Mouse (Mus musculus) left cerebral cortex, adult 2 months (tissue): ENCODE measurements around the gene Fam53b. TPM values are rescaled to one million over a fixed set of nuclear protein-coding genes. Genes with fewer than 3 reads are reported as not detected.
A peak's percentile ranks its signal among the peaks of the same experiment; 100 is the strongest.
"Not testable (repeated sequence)": the region's sequence is repeated elsewhere in the genome, so short reads cannot be mapped to it uniquely, and the experiment has no call there.

Experiments used
- DNase-seq, 2 experiments: peaks; one replicate each; pipeline ENCODE4 v3.0.0; 2021 to 2022; ENCODE audit warnings: low spot score in 2 of 2, mixed read lengths in 1 of 2; ENCODE audit errors: extremely low spot score in 1 of 2
- H3K27ac ChIP-seq: fragments of 200-600 bp; 2 replicates; pipeline ENCODE4 v1.8.1; 2022
- H3K4me3 ChIP-seq: fragments of 200-600 bp; 2 replicates; pipeline ENCODE4 v1.8.1; 2022
- CTCF ChIP-seq: fragments of 200-600 bp; IDR thresholded peaks from 2 replicates; pipeline ENCODE4 v1.8.1; 2022; ENCODE audit warnings: antibody characterized with exemption, mild to moderate bottlenecking, moderate library complexity
- intact Hi-C: fragments of 180-260 bp; cut with DNase I; formaldehyde crosslinking; loops from one replicate; pipeline ENCODE4 v1.15.1; 2025
- total RNA-seq, 2 experiments: library from RNA; stranded (reverse); gene quantifications; 2 replicates each; pipeline ENCODE4 v1.2.3; 2021

Fam53b gene
- total RNA-seq, 2 experiments from 2014 or later: 57.1 to 75.2 TPM

DNA sequence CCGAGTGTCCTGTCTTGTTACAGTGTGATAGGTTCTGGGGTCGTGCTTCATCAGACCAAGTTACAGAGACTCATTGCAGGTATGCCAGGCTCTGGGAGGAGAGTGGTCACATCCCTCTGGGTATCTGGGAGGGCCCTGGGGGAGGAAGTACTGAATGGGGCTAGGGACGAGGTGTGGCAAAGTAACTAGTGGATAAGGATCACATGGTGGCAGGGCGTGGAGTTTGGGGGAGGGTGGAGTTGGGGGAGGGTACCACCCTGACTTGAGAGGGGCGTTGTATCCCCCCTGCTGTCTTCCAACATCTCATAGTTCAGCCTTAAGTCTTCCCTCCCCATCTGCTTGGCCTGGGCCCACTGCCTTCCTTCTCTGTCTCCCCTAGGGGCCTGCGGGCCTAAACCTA, 134.1 kb downstream of the Fam53b start:
- intact Hi-C loops: no loop called here

DNA sequence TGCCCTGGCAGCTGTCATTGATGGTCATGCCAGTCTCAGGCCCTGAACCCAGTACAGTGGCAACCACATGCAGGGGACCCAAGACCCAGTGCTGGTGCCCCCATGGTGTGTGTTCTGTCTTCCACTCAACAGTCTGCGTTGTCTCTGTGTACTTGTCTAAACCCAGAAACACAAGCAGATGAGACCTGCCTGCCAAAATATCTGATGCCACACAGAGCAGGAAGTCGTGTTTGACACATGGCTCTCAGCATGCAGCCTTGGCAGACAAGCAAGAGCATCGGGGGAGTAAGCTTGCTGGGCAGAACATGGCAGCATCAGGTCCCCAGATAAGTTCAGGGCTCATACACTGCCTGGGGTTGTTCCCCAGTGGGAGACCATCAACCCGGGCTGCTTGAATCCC, 134.6 kb downstream of the Fam53b start:
- H3K4me3 ChIP-seq: no peak overlapping the region
- intact Hi-C loops: no loop called here
- no peak overlapping the region for H3K27ac ChIP-seq
- DNase-seq: no peak
- TF ChIP-seq CTCF: no peak

More for the DNA sequence above, 134.1 kb downstream of the Fam53b start:
- DNase-seq: no peak
- Histone ChIP-seq H3K4me3 (no peak overlapping the region), H3K27ac (no peak overlapping the region)
- TF ChIP-seq CTCF: no peak

DNA sequence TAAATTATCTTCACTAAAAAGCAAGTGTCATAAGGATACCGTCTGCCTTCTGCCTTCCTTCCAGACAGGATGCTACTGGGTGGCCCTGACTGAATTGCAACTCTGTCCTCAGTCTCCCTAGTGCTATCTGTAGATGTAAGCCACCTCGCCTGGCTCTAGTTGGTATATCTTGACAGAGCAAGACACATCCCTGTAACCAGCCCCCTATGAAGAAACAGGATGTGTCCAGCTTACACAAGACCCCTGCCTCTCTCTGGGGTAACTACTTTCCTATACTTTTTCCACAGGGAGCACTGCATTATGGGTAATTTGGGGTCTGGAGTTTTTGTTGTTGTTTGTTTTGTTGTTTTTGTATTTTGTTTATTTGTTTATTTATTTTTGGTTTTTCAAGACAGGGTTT, 137.8 kb downstream of the Fam53b start:
- intact Hi-C loops: no loop called here
- Histone ChIP-seq H3K4me3 (no peak overlapping the region), H3K27ac (no peak overlapping the region)
- DNase-seq: no peak
- no peak for TF ChIP-seq CTCF

DNA sequence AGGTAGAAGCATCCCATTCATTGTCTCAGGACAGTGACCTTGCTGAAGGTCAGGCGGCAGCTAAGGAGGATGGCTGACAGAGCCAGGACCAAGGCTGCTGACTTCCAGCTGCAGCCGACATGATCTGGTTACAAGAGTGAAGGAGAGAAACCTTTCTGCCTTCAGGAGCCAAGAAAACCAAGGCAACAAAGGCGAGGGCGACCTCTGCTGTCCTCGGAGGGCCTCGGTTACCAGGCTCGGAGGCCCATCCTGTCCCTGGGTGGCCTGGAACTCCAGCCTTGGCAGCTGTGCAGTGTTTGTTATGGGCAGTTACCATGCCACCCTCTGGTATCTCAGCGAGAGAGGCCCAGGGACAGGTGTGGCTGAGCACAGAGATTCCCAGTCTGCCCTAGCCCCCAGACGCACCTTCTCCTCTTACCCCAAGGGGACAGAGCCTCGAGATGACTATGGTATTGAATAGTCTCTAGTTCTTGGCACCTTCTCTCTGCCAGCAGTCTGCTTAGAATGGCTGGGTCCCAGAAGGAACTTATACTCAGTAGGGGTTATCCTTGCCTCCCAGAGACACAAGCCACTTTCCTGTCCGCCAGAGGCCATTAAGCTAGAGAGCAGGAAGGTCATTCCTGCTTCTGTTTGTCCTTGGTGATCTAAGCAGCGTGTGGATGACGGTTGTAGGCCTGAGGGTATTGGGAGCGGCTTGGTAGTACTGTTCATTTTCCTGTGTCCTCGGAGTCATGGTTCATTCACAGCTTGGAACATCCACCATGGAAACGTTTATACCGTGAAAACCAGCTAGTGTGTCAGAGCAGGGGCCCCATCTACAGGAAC, 139.5 kb downstream of the Fam53b start:
- intact Hi-C loops: no loop called here
- no peak overlapping the region for H3K4me3 ChIP-seq
- DNase-seq: no peak
- 0 out of 2 replicates have a peak overlapping the region, but pooled peaks have one; percentile 6 for H3K27ac ChIP-seq
- peak; percentile 44 for TF ChIP-seq CTCF

DNA sequence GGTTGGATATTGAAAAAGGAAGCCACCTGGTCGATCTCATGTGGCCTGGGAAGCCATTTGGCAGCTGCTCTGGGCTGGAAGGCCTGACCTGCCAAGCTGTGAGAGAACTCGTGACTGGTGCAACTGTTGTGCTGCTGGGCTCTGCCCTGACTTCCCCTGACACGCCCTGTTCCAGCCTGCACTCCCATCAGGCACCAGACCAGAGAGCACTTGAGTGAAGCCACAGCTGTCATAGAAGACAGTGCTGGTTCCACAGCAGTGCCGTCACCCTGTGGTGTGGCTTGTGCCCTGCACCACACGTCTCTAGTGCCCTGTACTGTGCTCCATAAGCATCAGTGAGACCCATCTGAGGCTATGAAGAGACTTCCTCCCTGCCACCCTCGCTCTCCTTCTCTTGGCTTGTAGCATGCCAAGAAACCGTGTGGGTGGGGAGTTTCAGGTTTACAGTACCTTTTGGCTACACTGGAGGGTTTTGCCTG, 141.2 kb downstream of the Fam53b start:
- intact Hi-C loops: no loop called here

DNA sequence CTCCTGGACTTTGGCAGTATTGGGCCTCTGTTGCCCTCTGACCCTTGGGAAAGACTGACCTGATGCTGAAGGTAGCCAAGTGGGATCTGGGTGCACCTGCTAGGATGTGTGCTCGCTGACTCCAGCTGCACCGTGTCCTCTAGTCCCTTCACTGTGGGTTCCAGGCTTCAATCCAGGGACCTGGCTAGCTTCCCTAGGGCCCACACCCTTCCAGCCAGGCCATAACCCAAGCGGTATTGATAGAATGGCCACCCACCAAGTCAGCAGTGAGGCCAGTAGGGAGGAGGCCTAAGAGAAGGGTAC, 142.9 kb downstream of the Fam53b start:
- no peak for DNase-seq
- no peak overlapping the region for H3K4me3 ChIP-seq
- intact Hi-C loops: no loop called here
- no peak overlapping the region for H3K27ac ChIP-seq
- no peak for TF ChIP-seq CTCF

More for the DNA sequence above, 141.2 kb downstream of the Fam53b start:
- no peak for DNase-seq
- no peak for TF ChIP-seq CTCF
- Histone ChIP-seq H3K27ac (peak overlapping the region; percentile 2; the same call in 1 of the 2 replicates), H3K4me3 (no peak overlapping the region)

DNA sequence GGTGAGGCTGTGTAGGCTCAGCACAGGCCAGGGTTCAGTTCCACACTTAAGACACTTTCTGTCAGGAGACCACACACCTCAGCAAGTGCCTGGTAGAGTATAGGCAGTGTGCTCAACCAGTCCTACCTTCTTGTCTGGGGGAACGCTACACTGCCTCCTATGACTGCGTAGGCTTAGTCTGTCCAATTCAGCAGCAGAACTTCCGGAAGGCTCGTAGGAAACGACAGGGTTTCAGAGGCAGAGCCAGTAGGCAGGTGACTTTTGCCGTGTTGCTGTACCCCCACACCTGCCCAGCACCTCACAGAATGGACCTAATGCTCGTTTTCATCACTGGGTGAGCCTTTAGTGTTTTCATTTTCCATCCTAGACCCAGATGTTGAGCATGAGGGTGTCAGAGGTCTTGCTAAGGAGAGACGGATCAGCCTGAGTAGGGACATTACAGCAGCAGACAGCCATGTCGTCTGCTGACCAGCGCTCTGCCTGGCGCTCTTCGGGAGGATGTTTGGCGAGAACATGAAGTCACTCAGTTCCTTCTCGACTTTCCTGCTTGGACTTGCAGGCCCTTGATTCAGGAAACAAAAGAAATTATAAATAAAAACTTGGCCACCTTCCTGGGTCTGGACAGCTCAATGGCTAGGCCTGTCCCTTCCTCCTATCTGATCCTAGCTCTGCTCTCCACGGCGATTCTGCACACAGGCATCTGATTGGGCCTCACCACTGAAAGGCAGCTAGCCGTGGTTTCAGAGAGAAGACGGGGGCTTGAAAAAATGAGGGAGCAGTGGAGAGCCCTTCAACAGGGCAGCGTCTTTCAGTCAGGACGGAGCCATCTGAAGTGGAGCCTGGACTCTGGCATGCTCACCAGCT, 143.5 kb downstream of the Fam53b start:
- no peak for TF ChIP-seq CTCF
- H3K4me3 ChIP-seq: no peak overlapping the region
- no peak for DNase-seq
- no peak overlapping the region for H3K27ac ChIP-seq
- intact Hi-C loops: no loop called here

DNA sequence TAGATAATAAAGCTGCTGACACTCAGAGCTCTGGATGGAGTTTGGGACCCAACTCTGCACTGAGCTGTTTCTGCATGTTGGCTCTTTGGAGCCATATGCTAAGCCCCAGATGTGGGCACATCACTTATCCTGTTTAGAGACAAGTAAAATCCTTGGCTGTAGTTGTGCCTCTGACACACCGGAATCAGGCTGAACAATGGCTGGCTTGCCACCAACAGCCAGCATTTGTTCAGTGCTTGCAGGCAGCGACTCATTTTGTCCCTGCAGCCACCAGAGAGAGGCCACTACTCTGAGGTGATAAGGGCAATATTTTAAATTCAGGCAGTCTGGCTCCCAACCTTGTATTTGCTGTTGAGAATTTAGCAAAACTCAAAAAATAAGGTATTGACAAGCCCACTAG, 145.1 kb downstream of the Fam53b start:
- Histone ChIP-seq H3K27ac (no peak overlapping the region), H3K4me3 (no peak overlapping the region)
- no peak for DNase-seq
- no peak for TF ChIP-seq CTCF
- intact Hi-C loops: no loop called here

DNA sequence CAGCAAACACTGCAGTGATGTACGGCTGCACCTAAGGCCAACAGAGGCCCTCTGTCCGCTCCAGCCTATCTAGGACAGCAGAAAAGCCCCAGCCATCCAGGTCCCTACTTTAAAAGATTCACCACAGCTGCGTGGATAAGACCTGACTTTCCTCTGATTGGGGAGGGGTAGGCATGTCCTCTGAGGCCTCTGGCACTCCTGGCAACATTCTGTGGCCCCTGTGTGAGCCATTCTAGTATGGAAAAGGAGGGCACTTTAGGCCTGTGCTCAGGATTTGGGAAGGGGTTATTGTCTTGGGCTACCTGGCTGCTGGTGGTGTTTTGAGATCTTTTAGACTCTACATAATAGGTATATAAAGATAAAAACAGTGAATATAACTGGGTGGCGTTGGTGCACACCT, 147.2 kb downstream of the Fam53b start:
- no peak for TF ChIP-seq CTCF
- intact Hi-C loops: no loop called here
- Histone ChIP-seq H3K4me3 (no peak overlapping the region), H3K27ac (no peak overlapping the region)
- no peak for DNase-seq

DNA sequence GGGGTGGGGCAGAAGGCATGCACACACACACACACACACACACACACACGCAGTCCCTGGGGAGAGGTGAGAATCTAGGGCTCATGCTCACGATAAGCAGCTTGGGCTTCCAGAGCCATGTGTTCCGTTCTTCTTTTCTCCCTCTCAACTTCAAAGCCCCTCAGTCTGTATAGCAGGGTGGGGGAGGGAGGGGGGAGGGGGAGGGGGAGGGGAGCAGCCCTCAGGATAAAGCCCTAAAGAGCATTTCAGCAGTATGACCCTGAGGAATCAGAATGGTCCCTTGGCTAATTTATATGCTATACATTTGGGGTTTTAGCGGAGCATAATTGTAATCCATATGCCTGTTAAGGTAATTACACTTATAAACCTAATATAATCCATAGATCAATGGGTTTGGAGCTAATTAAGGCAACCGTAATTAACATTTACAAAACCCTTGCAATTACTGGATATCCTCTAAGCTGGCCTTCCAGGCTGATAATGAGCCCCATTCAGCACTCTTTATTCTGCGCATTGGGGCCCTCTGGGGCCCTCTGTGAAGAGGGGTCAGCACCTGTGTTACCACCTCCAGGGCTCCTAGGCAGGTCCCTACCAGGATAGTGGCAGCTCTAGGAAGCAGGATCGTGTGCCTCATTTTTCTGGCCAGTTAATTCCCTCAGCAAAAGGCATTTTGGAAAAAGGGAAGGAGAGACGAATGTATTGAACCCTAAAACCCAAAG, 147.9 kb downstream of the Fam53b start:
- TF ChIP-seq CTCF: no peak
- intact Hi-C loops: no loop called here

DNA sequence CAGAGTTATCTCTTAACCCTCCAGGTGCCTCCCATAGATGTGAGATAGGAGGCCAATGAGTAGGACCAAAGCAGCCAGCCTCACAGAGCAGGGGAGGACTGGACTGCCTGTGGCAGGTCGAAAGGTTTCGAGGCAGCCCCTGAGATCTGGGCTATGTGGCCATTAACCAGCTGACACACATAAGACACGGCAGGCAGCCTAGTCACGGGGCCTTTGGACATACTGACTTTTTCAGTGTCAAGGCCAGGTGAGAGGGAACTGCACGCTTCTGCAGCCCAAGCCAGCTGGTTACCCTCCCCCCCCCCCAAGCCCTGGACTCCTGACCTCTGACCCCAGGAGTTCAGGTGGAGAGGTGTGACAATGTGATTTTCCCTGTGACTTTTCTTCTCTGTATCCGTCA, 148.9 kb downstream of the Fam53b start:
- intact Hi-C loops: no loop called here

More for the DNA sequence above, 147.9 kb downstream of the Fam53b start:
- no peak for DNase-seq
- no peak overlapping the region for H3K4me3 ChIP-seq
- no peak overlapping the region for H3K27ac ChIP-seq

DNA sequence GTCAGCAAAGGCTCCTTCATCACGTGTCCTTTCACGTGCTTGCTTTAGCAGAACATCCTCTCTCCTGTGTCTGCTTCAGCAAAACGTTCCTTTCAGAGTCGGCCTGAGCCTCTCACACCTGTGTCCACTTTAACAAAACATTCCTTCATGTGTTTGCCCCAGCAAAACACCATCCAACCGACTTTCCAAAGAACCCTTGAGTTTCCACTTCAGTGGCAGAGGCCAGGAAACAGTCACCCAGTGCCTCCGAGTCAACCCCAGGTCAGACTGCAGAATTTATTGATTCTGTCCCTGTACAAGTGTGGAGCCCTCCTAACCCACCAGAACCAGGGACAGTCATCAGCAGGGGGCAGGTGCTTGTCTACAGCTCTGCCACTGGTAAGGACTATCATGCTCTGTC, 150.9 kb downstream of the Fam53b start:
- H3K4me3 ChIP-seq, intact Hi-C loops, DNase-seq, H3K27ac ChIP-seq: not testable (repeated sequence)

More for the DNA sequence above, 148.9 kb downstream of the Fam53b start:
- no peak for TF ChIP-seq CTCF
- Histone ChIP-seq H3K27ac (no peak overlapping the region), H3K4me3 (no peak overlapping the region)
- no peak for DNase-seq

Other genes with a start within 250 kb of the Fam53b start
- 10 to 100 TPM; 83.8 to 83.9 TPM for gene Oat, start 237.5 kb downstream of the Fam53b start, total RNA-seq
- gene Nkx1-2, start 214.2 kb downstream of the Fam53b start, total RNA-seq: not detected
- 10 to 100 TPM; 15.5 to 16.3 TPM for gene Lhpp, start 203.2 kb downstream of the Fam53b start, total RNA-seq
- 10 to 100 TPM; 33.2 to 33.8 TPM for gene Eef1akmt2, start 38.8 kb upstream of the Fam53b start, total RNA-seq
- gene Abraxas2, start 45.3 kb upstream of the Fam53b start, total RNA-seq: 10 to 100 TPM; 26.6 to 27.6 TPM
- 10 to 100 TPM; 43.3 to 47.2 TPM for gene Zranb1, start 117.3 kb upstream of the Fam53b start, total RNA-seq